Mouse (Mus musculus) liver, postnatal 0 days (tissue): ENCODE measurements at regions not wholly inside any gene's neighbourhood (a gene's known extent, or its start where the extent isn't known, plus 50 kb on each side); places are given as distances from the start of the nearest gene placed in this dataset.

ENCODE experiments used
- ATAC-seq: fragments of 200-750 bp; cut with Nextera tagmentation; 2 replicates; pipeline ENCODE4 v1.8.0; 2017; ENCODE audit warnings: mild to moderate bottlenecking, moderate library complexity
- DNase-seq: peaks from one replicate; pipeline ENCODE4 v3.0.0-alpha.2; 2016
- H3K27ac ChIP-seq: fragments of 300-500 bp; sonication (generic); 2 replicates; pipeline ENCODE4 v1.5.1; 2014; ENCODE audit warnings: antibody characterized with exemption, moderate library complexity, mild to moderate bottlenecking, low read depth
- H3K27me3 ChIP-seq: fragments of 300-500 bp; sonication (generic); 2 replicates; pipeline ENCODE4 v1.6.1; 2014; ENCODE audit warnings: low read length, control low read depth, mixed read lengths; ENCODE audit not compliant: insufficient read depth
- H3K36me3 ChIP-seq: fragments of 300-500 bp; sonication (generic); replicated peaks from 2 replicates; pipeline ENCODE4 v1.6.1; 2014; ENCODE audit warnings: mild to moderate bottlenecking, control low read depth, low read length, moderate library complexity, mixed read lengths; ENCODE audit not compliant: insufficient read depth
- H3K4me1 ChIP-seq: fragments of 300-500 bp; sonication (generic); 2 replicates; pipeline ENCODE4 v1.6.1; 2014; ENCODE audit warnings: antibody characterized with exemption, mild to moderate bottlenecking, control low read depth; ENCODE audit not compliant: insufficient read depth
- H3K4me2 ChIP-seq: fragments of 300-500 bp; sonication (generic); 2 replicates; pipeline ENCODE4 v1.6.1; 2014; ENCODE audit warnings: low read depth, mild to moderate bottlenecking, low read length, moderate library complexity, mixed read lengths
- H3K4me3 ChIP-seq: fragments of 300-500 bp; sonication (generic); 2 replicates; pipeline ENCODE4 v1.5.1; 2014; ENCODE audit warnings: low read depth, low read length
- H3K9ac ChIP-seq: fragments of 300-500 bp; sonication (generic); replicated peaks from 2 replicates; pipeline ENCODE4 v1.6.1; 2014; ENCODE audit warnings: mild to moderate bottlenecking, moderate library complexity
- H3K9me3 ChIP-seq: fragments of 300-500 bp; sonication (generic); 2 replicates; pipeline ENCODE4 v1.6.1; 2016; ENCODE audit warnings: mild to moderate bottlenecking, control low read depth, low read length, mixed read lengths
- CTCF ChIP-seq: sonication (generic); IDR thresholded peaks from 2 replicates; pipeline ENCODE4 v1.5.1; 2016; ENCODE audit warnings: antibody characterized with exemption, low read depth
- EP300 ChIP-seq: IDR thresholded peaks from 2 replicates; pipeline ENCODE4 v1.6.1; 2016; ENCODE audit warnings: antibody characterized with exemption, low read depth, mild to moderate bottlenecking
- WGBS: fragments of 180-500 bp; shearing (Covaris S2); extraction: QIAGEN DNeasy Blood & Tissue Kit; methylation state at CpG from one replicate; pipeline ENCODE4 v1.1.7; 2014; ENCODE audit not compliant: insufficient replicate concordance; 5-methylcytosine and 5-hydroxymethylcytosine counted together

DNA sequence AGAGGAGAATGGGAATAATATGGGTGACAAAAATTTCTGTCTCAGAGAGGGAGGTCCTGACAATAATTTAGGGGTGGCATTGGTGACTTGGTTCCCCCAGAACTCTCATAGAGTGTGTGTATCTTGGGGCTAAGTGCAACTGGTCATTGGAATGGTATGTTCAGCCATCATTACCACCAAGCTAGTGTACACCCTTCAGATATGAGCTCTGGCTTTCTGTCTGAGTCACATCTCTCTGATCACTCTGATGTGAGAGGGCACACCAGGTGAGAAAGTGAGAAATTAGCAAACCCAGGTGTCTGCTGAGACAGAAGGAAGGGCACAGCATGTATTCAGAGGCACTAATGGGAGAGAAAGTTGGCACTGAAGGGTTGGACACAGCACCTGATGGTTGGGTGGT is 642.8 kb downstream of the Zfp706 start:
- Histone ChIP-seq H3K27me3 (no peaks in the 10 kb centered on the region), H3K27ac (no peak overlapping the region), H3K9me3 (no peaks in the 10 kb centered on the region), H3K4me3 (no peak overlapping the region), H3K4me1 (peaks cover 15% of the 10 kb centered on the region), H3K9ac (no peak overlapping the region), H3K4me2 (no peak overlapping the region), H3K36me3 (no peaks in the 10 kb centered on the region)
- no peak for TF ChIP-seq EP300
- DNase-seq (peak; percentile 6), ATAC-seq (no peak)

- Histone ChIP-seq H3K27ac (no peak overlapping the region), H3K9me3 (no peaks in the 10 kb centered on the region), H3K4me3 (no peak overlapping the region), H3K4me1 (peaks cover 18% of the 10 kb centered on the region), H3K36me3 (no peaks in the 10 kb centered on the region), H3K9ac (no peak overlapping the region), H3K4me2 (no peak overlapping the region), H3K27me3 (no peaks in the 10 kb centered on the region)
- TF ChIP-seq CTCF (no peak), EP300 (peak; percentile 41; the same call in 1 of the 2 replicates)
- ATAC-seq: no peak
- DNase-seq: no peak
- WGBS: 33% methylated on average over 5 of the region's 5 CpGs
Observed at GRCm38 (mm10) chr15:36364062-36364461, 643.5 kb downstream of the Zfp706 start.

DNA sequence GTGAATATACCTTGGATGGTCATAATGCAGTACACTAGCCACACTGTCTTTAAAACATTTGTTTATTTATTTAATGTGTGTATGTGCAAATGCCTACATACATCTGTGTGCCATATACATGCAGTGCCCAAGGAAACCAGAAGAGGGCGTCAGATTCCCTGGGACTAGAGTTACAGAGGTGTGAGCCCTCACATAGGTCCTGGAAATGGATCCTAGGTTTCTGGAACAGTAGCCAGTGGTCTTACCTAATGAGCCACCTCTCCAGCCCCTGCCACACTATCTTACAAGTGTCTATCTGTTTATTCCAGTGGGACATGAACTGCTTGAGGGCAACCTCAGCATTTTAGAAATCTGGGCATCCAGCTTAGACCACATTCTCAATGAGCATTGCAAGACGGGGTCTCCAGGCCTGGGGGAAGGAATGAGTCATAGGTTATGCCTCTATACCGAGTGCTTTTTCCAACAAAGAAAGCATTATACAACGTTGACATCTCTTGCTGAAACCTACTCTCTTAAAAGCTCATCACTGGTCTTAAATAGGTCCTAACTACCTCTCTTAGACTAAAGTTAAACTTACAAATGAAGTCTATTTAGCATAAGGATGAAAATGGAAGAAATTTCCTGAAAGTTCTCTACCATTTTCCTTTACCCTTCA is 644.5 kb downstream of the Zfp706 start:
- no peak for ATAC-seq
- Histone ChIP-seq H3K9me3 (no peaks in the 10 kb centered on the region), H3K27ac (no peak overlapping the region), H3K36me3 (no peaks in the 10 kb centered on the region), H3K4me1 (peaks cover 18% of the 10 kb centered on the region), H3K4me3 (no peak overlapping the region), H3K4me2 (no peak overlapping the region), H3K9ac (no peak overlapping the region), H3K27me3 (no peaks in the 10 kb centered on the region)
- peak; percentile 42 for DNase-seq
- TF ChIP-seq EP300 (no peak), CTCF (peak; percentile 65)
- WGBS: 77% methylated on average over 4 of the region's 4 CpGs

- WGBS: 51% methylated on average over 7 of the region's 7 CpGs
- no peak for TF ChIP-seq CTCF
- DNase-seq (peak; percentile 12), ATAC-seq (no peak)
- no peak overlapping the region for H3K4me3 ChIP-seq
- H3K27me3 ChIP-seq: no peaks in the 10 kb centered on the region
- no peaks in the 10 kb centered on the region for H3K9me3 ChIP-seq
- no peaks in the 10 kb centered on the region for H3K36me3 ChIP-seq
- H3K4me1 ChIP-seq: peaks cover 10% of the 10 kb centered on the region
- H3K27ac ChIP-seq: peak overlapping the region; percentile 92
- 0 out of 2 replicates have a peak overlapping the region, but pooled peaks have one; percentile 28 for H3K9ac ChIP-seq
- H3K4me2 ChIP-seq: peak overlapping the region; percentile 47; the same call in 1 of the 2 replicates
Observed at GRCm38 (mm10) chr15:36361522-36362148, 645.9 kb downstream of the Zfp706 start.

DNA sequence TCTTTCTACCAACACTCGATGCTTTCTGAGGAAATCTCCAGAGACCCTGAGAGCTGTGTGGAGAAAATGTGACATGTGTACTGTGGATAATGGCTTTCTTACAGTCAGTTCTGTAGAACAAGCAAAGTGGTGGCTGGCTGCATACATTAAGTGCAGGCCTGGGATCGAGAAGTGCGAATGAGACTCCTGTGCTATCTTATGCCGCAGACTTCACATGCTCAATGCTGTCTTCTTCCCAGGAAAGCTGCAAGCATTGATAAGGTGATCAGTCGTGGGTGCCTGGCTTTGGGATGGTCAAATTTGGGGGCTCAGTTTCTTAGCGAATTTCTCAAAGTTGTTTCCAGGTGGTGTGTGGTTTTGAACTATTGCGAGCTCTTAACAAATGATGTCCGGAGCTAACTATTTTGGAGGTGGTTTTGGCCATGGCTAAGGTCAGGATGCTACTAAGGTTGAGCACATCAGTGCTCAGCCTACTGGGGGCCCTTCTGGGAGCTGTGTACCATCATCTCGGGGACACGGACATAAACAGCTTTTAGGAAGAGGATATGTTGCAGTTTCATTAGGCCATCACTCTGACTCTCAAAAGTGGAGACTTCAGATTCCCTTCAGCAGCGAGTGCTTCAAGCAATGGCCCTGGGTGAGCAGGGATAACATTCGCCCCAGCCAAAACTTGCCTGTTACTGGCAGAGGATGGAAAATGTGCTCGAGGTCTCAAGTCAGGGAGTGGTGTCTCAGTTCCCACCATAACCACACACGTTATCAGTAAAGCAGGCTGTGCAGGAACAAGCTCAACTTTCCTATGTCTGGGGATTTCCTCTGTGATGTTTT is 646.7 kb downstream of the Zfp706 start:
- ATAC-seq (peak; percentile 97), DNase-seq (peak; percentile 64)
- peak overlapping the region; percentile 28; the same call in 1 of the 2 replicates for H3K9ac ChIP-seq
- H3K27ac ChIP-seq: peak overlapping the region; percentile 92
- TF ChIP-seq EP300 (peak; percentile 99), CTCF (no peak)
- H3K27me3 ChIP-seq: no peaks in the 10 kb centered on the region
- peak overlapping the region; percentile 47; the same call in 1 of the 2 replicates for H3K4me2 ChIP-seq
- H3K4me3 ChIP-seq: no peak overlapping the region
- H3K36me3 ChIP-seq: no peaks in the 10 kb centered on the region
- no peaks in the 10 kb centered on the region for H3K9me3 ChIP-seq
- WGBS: 36% methylated on average over 14 of the region's 14 CpGs
- peaks cover 8% of the 10 kb centered on the region; the same call in 1 of the 2 replicates for H3K4me1 ChIP-seq

- Histone ChIP-seq H3K4me1 (peaks cover 6% of the 10 kb centered on the region; the same call in 1 of the 2 replicates), H3K27me3 (no peaks in the 10 kb centered on the region), H3K9ac (no peak overlapping the region), H3K4me2 (no peak overlapping the region), H3K36me3 (no peaks in the 10 kb centered on the region), H3K9me3 (no peaks in the 10 kb centered on the region), H3K27ac (no peak overlapping the region), H3K4me3 (no peak overlapping the region)
- DNase-seq: no peak
- no peak for TF ChIP-seq EP300
- TF ChIP-seq CTCF: no peak
- 93% methylated on average over 9 of the region's 9 CpGs for WGBS
- no peak for ATAC-seq
Observed at GRCm38 (mm10) chr15:36355851-36356250, 651.7 kb downstream of the Zfp706 start.
